ENCODE assay signal across 22 mouse cellular contexts in the genomic region with DNA sequence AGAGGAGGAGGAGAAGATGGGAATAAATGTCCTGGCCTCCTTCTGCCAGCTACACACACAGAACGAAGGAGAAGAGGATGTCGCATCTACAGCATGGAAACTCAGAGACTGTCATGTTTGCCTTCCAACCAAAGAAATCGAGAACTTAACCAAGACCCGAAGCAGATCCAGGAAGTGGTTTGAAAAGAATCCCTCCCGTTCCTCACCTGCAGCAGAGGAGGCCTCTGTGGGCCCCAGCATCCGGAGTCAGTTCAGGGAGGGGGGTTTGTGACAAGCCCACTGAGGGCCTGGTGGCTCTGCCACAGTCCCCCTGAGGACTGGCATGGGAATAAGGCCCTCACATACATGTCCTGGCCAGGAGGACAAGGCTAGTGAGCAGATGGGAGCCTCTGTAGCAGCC. TPM values are rescaled to one million over a fixed set of nuclear protein-coding genes. Genes with fewer than 3 reads are reported as not detected.
DNase-seq lines count a peak whose midpoint lies in the region; ATAC-seq and TF ChIP-seq lines count a peak whose summit lies in the region.
"Had no signal": no experiment of that assay in that cellular context is flagged by ENCODE, and none has a peak within 500 bp of the region (broad histone marks: within the 10 kb centered on the region; RNA-seq: fewer than 3 reads in every experiment).

No protein-coding gene starts in this region.

- no peak for DNase-seq in heart, postnatal 36 days
- DNase-seq in thymus, postnatal 36 days = peak; percentile 73 to 87
- no peak for DNase-seq in gastrocnemius, adult 2 months
- no peak for DNase-seq in adrenal gland, adult 8-10 months
- DNase-seq: adrenal gland, postnatal 10 days; cerebellum, adult 9-10 months; kidney, postnatal 10 days; layer of hippocampus, adult 9-11 months; liver; lung, adult 2 months; midbrain, embryonic 14.5 days; right cerebral cortex, postnatal 14 days had no signal

- no peak overlapping the region for H3K4me3 ChIP-seq in heart, embryonic 16.5 days (ENCODE audit: low read length)
- H3K4me3 ChIP-seq in gastrocnemius, adult 2 months = no peak overlapping the region
- no peak overlapping the region for H3K4me3 ChIP-seq in hindbrain, embryonic 12.5 days
- H3K4me3 ChIP-seq: forebrain, embryonic 15.5 days; stomach, embryonic 15.5 days had no signal

- no peak for ATAC-seq in heart, embryonic 16.5 days (replicated peaks; ENCODE audit: extremely low read depth, insufficient read depth, low FRiP score)
- ATAC-seq in common myeloid progenitor, adult 5-6 weeks (replicated peaks; ENCODE audit: low read depth, poor library complexity, severe bottlenecking) = peak; percentile 40
- ATAC-seq in neutrophil, adult 5-6 weeks (ENCODE audit: extremely low read depth, insufficient number of reproducible peaks, low FRiP score, poor library complexity, severe bottlenecking) = peak; percentile 27; the same call in 1 of the 2 replicates
- no peak for ATAC-seq in hindbrain, embryonic 12.5 days (ENCODE audit: low FRiP score)
- ATAC-seq: forebrain, embryonic 15.5 days; intestine, postnatal 0 days had no signal

- peak overlapping the region; percentile 4; the same call in 1 of the 2 replicates for H3K27ac ChIP-seq in heart, embryonic 16.5 days (ENCODE audit: low read length)
- H3K27ac ChIP-seq in gastrocnemius, adult 2 months = no peak overlapping the region
- no peak overlapping the region for H3K27ac ChIP-seq in hindbrain, embryonic 12.5 days
- H3K27ac ChIP-seq: forebrain, embryonic 15.5 days; macrophage; stomach, embryonic 15.5 days had no signal

- no peaks in the 10 kb centered on the region; the same call in 1 of the 2 replicates for H3K4me1 ChIP-seq in heart, embryonic 16.5 days (ENCODE audit: control insufficient read depth, insufficient read depth, low read length)
- no peaks in the 10 kb centered on the region for H3K4me1 ChIP-seq in hindbrain, embryonic 12.5 days
- H3K4me1 ChIP-seq: forebrain, embryonic 15.5 days; stomach, embryonic 15.5 days had no signal

- intact Hi-C loops in heart, postnatal 36 days (cut with DNase I) = no loop called here
- intact Hi-C loops in gastrocnemius, adult 2 months (cut with DNase I) = no loop called here

- no peak for TF ChIP-seq CTCF in gastrocnemius, adult 2 months (IDR thresholded peaks at IDR 0.05)

- H3K36me3 ChIP-seq in heart, embryonic 16.5 days (ENCODE audit: control insufficient read depth, insufficient read depth) = no peaks in the 10 kb centered on the region
- H3K36me3 ChIP-seq in hindbrain, embryonic 12.5 days = no peaks in the 10 kb centered on the region
- H3K36me3 ChIP-seq: forebrain, embryonic 15.5 days; stomach, embryonic 15.5 days had no signal

- H3K4me2 ChIP-seq in heart, embryonic 16.5 days (ENCODE audit: low read depth, low read length) = no peak overlapping the region
- no peak overlapping the region for H3K4me2 ChIP-seq in hindbrain, embryonic 12.5 days (replicated peaks)
- H3K4me2 ChIP-seq: forebrain, embryonic 15.5 days; heart, embryonic 11.5 days; stomach, embryonic 15.5 days had no signal

- 72% methylated on average over 6 of the region's 6 CpGs for WGBS in heart, embryonic 16.5 days
- 75% methylated on average over 6 of the region's 6 CpGs for WGBS in hindbrain, embryonic 12.5 days

- H3K27me3 ChIP-seq in heart, embryonic 16.5 days (ENCODE audit: control insufficient read depth, insufficient read depth, low read length) = no peaks in the 10 kb centered on the region
- no peaks in the 10 kb centered on the region for H3K27me3 ChIP-seq in hindbrain, embryonic 12.5 days
- H3K27me3 ChIP-seq: forebrain, embryonic 15.5 days; stomach, embryonic 15.5 days had no signal

- H3K9ac ChIP-seq in heart, embryonic 16.5 days (ENCODE audit: low read length) = peak overlapping the region; percentile 4; the same call in 1 of the 2 replicates
- H3K9ac ChIP-seq in hindbrain, embryonic 12.5 days = no peak overlapping the region
- H3K9ac ChIP-seq: forebrain, embryonic 15.5 days; stomach, embryonic 15.5 days had no signal

- no peaks in the 10 kb centered on the region for H3K9me3 ChIP-seq in heart, embryonic 16.5 days (replicated peaks; ENCODE audit: control insufficient read depth, low read length)
- H3K9me3 ChIP-seq in hindbrain, embryonic 12.5 days (replicated peaks) = no peaks in the 10 kb centered on the region; the same call in 1 of the 2 replicates
- H3K9me3 ChIP-seq: forebrain, embryonic 15.5 days; stomach, embryonic 15.5 days had no signal

RNA-seq across cellular contexts. Expression of a gene that starts 16.2 kb away (rescaled TPM):
- 42.7 and 48.4 TPM in 2 replicates for polyA plus RNA-seq in heart, embryonic 16.5 days (2015; fragmentation: Nextera tagmentation; extraction: Ambion mirVana)
- total RNA-seq in heart, postnatal 36 days (2021) = 10 to 100 TPM; 21.5 to 26.3 TPM
- 22.7 and 54.2 TPM in 2 replicates for total RNA-seq in common myeloid progenitor, adult 5-6 weeks (2017)
- total RNA-seq in neutrophil, adult 5-6 weeks (2017) = 17.1 and 18.2 TPM in 2 replicates
- total RNA-seq in gastrocnemius, adult 2 months (2021) = 10 to 100 TPM in 1 of 2 experiments, 1 to 10 TPM in 1; 9.9 to 10.3 TPM
- 10 to 100 TPM; 46.9 to 67.5 (median 53.0) TPM for total RNA-seq in adrenal gland, adult 8-10 months (2022)
- polyA plus RNA-seq in hindbrain, embryonic 12.5 days (2016; fragmentation: Nextera tagmentation; extraction: Ambion mirVana) = 49.9 and 52.4 TPM in 2 replicates

RNA-seq across cellular contexts. Expression of a gene that starts 40.0 kb away (rescaled TPM):
- polyA plus RNA-seq in heart, embryonic 16.5 days (2015; fragmentation: Nextera tagmentation; extraction: Ambion mirVana) = 23.4 and 25.4 TPM in 2 replicates
- total RNA-seq in heart, postnatal 36 days (2021) = 1 to 10 TPM; 4.4 to 5.7 TPM
- 13.0 and 15.4 TPM in 2 replicates for total RNA-seq in common myeloid progenitor, adult 5-6 weeks (2017)
- total RNA-seq in neutrophil, adult 5-6 weeks (2017) = 1.7 and 4.4 TPM in 2 replicates
- 1 to 10 TPM; 2.9 to 4.0 TPM for total RNA-seq in gastrocnemius, adult 2 months (2021)
- 1 to 10 TPM; 4.6 to 9.3 (median 7.7) TPM for total RNA-seq in adrenal gland, adult 8-10 months (2022)
- polyA plus RNA-seq in hindbrain, embryonic 12.5 days (2016; fragmentation: Nextera tagmentation; extraction: Ambion mirVana) = 31.8 and 32.1 TPM in 2 replicates

RNA-seq across cellular contexts. Expression of a gene that starts 47.1 kb away (rescaled TPM):
- polyA plus RNA-seq in heart, embryonic 16.5 days (2015; fragmentation: Nextera tagmentation; extraction: Ambion mirVana) = 0.29 TPM in 1 of 2 replicates, not detected in the other
- under 1 TPM in 1 of 2 experiments, not detected in 1; 0.27 TPM for total RNA-seq in heart, postnatal 36 days (2021)
- total RNA-seq in common myeloid progenitor, adult 5-6 weeks (2017) = not detected in 2 replicates
- 1.4 TPM in 1 of 2 replicates, not detected in the other for total RNA-seq in neutrophil, adult 5-6 weeks (2017)
- under 1 TPM in 1 of 2 experiments, not detected in 1; 0.25 TPM for total RNA-seq in gastrocnemius, adult 2 months (2021)
- under 1 TPM in 1 of 4 experiments, not detected in 3; 0.23 TPM for total RNA-seq in adrenal gland, adult 8-10 months (2022)
- 0.65 and 0.72 TPM in 2 replicates for polyA plus RNA-seq in hindbrain, embryonic 12.5 days (2016; fragmentation: Nextera tagmentation; extraction: Ambion mirVana)
- total RNA-seq: gastrocnemius, adult 18-20 months had no signal
- polyA plus RNA-seq: intestine, postnatal 0 days; macrophage had no signal

RNA-seq across cellular contexts. Expression of a gene that starts 52.9 kb away (rescaled TPM):
- 1.1 and 1.2 TPM in 2 replicates for polyA plus RNA-seq in heart, embryonic 16.5 days (2015; fragmentation: Nextera tagmentation; extraction: Ambion mirVana)
- 1 to 10 TPM; 3.6 to 4.0 TPM for total RNA-seq in heart, postnatal 36 days (2021)
- total RNA-seq in common myeloid progenitor, adult 5-6 weeks (2017) = not detected in 2 replicates
- not detected in 2 replicates for total RNA-seq in neutrophil, adult 5-6 weeks (2017)
- under 1 TPM; 0.36 to 0.73 TPM for total RNA-seq in gastrocnemius, adult 2 months (2021)
- total RNA-seq in adrenal gland, adult 8-10 months (2022) = 1 to 10 TPM; 3.0 to 8.9 (median 4.8) TPM
- 2.4 and 2.6 TPM in 2 replicates for polyA plus RNA-seq in hindbrain, embryonic 12.5 days (2016; fragmentation: Nextera tagmentation; extraction: Ambion mirVana)
- polyA plus RNA-seq: macrophage had no signal

Comparison
In these comparisons a context has a peak if more than half of its experiments do, and no peak if none do; other contexts are left out.
1. ATAC-seq: peak in common myeloid progenitor, adult 5-6 weeks (single experiment) and neutrophil, adult 5-6 weeks (single experiment); none in heart, embryonic 16.5 days (single experiment) and hindbrain, embryonic 12.5 days (single experiment).
2. DNase-seq: peak in thymus, postnatal 36 days (2 of 2); none in heart, postnatal 36 days (0 of 2), gastrocnemius, adult 2 months (single experiment) and adrenal gland, adult 8-10 months (single experiment).